Mouse (Mus musculus): ENCODE measurements around the gene Ino80e. TPM values are rescaled to one million over a fixed set of nuclear protein-coding genes. Genes with fewer than 3 reads are reported as not detected.

The Ino80e gene
- total and polyA plus RNA-seq, 3 experiments: 60.3 to 893 (median 106) TPM

DNA sequence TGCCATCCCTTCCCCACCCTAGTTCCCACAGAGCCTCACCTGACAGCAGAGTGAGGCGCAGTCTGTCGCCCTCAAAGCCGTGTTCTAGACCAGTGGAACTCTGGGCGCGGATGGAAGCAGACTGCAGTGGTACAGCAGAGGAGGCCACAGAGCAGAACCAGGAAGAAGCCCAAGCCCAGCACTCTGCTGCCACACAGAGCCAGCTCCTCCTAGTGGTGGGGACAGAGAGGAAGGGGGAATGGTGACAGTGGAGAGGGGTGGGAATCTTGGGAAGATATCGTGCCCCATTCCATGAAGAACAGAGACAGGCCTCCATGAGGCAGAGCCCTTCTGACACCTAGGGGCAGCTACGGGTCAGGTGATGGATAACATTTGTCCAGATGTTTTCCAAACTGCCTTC lies 26.7 kb upstream of the Ino80e start:
- ATAC-seq (ENCODE audit: extremely low read depth, insufficient number of reproducible peaks, low FRiP score, poor library complexity, severe bottlenecking) (no peak), DNase-seq (ENCODE audit: low spot score) (no peak)
- Histone ChIP-seq H3K36me3 (replicated peaks) (peaks cover 79% of the 10 kb centered on the region), H3K27me3 (ENCODE audit: insufficient read depth, low read length) (no peaks in the 10 kb centered on the region), H3K4me1 (ENCODE audit: insufficient read depth, low read depth, low read length) (peaks cover 18% of the 10 kb centered on the region), H3K4me3 (ENCODE audit: low read depth, low read length) (no peak overlapping the region), H3K9me3 (replicated peaks) (no peaks in the 10 kb centered on the region)
- TF ChIP-seq POLR2AphosphoS5 (IDR thresholded peaks at IDR 0.05; ENCODE audit: insufficient replicate concordance, low read depth, low read length) (no peak), CTCF (IDR thresholded peaks at IDR 0.05; ENCODE audit: low read depth, low read length) (no peak; the same call in 1 of the 2 replicates), TAL1 (conservative IDR thresholded peaks at IDR 0.05; ENCODE audit: low read depth, low read length) (no peak), GATA2 (IDR thresholded peaks at IDR 0.05; ENCODE audit: borderline replicate concordance, low read depth, low read length) (no peak), GATA1 (IDR thresholded peaks at IDR 0.05; ENCODE audit: borderline replicate concordance, low read length) (no peak)

DNA sequence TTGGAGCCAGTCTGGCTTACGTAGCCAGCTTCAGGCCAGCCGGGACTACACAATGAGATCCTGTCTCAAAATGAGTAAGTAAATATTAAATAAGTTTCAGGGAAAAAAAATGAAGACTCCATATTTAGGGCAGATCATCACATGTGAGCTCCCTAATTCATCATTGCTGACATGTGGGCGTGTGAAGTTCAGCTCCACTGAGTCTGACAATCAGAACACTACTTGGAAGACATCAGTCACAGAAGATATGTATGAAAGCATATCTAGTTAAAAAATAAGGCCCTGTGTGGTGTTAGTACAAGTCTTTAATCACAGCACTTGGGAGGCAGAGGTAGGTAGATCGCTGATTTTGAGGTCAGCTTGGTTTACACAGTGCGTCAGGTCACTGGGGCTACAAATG lies 25.1 kb upstream of the Ino80e start:
- no peak for DNase-seq (ENCODE audit: low spot score)
- no peak overlapping the region for H3K4me3 ChIP-seq (ENCODE audit: low read depth, low read length)
- no peak for ATAC-seq (ENCODE audit: extremely low read depth, insufficient number of reproducible peaks, low FRiP score, poor library complexity, severe bottlenecking)
- peaks cover 30% of the 10 kb centered on the region for H3K4me1 ChIP-seq (ENCODE audit: insufficient read depth, low read depth, low read length)
- H3K9me3 ChIP-seq (replicated peaks): no peaks in the 10 kb centered on the region
- no peak for TF ChIP-seq GATA1 (IDR thresholded peaks at IDR 0.05; ENCODE audit: borderline replicate concordance, low read length)
- no peak for TF ChIP-seq TAL1 (conservative IDR thresholded peaks at IDR 0.05; ENCODE audit: low read depth, low read length)
- TF ChIP-seq POLR2AphosphoS5 (IDR thresholded peaks at IDR 0.05; ENCODE audit: insufficient replicate concordance, low read depth, low read length): no peak
- TF ChIP-seq CTCF (IDR thresholded peaks at IDR 0.05; ENCODE audit: low read depth, low read length): no peak
- H3K36me3 ChIP-seq (replicated peaks): peaks cover 73% of the 10 kb centered on the region
- H3K27me3 ChIP-seq (ENCODE audit: insufficient read depth, low read length): no peaks in the 10 kb centered on the region

DNA sequence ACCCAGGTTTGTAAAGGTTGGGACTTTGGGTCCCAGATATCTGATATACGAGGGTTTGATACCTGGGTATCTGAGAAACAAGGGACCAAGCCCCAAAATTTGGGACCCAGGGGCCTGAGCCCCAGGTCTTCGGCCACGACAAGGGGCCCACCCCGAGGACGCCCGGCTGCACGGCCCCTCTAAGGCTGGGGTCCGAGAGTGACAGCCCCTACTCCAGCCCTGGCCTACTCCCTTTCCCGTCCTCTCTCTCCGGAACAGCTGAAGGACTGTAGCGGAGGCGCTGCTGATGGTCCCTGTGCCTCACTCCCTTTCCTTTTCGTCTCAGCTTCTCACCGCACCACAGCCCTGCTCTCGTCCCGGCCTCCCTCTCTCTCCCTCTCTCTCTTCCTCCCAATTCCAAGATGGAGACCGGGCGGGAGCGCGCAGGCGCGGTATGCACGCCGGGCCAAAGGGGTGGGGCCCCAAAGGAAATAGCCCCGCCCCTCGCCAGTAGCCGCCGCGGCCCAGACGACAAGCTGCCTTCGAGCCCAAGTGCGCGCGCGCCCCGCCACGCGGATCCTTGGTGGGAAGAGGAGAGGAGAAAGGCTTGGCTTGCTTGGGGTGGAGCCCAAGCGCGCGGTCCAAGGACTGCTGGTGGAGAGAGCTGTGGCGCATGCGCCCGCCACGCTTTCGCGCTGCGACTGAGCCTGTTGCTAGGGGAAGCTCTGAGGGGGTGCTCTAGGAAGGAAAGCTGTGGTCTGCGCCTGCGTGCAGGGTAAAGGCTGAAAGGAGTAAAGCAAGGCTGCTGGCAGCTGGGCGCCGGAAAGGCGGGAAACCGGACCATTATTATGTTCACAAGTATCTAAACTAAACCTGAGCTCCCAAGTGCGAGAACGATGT lies 22.3 kb upstream of the Ino80e start, which contains the start of gene Taok2:
Gene Taok2, minus strand, starts transcription at position 418 of the 879 bp plus-strand sequence.
- DNase-seq (ENCODE audit: low spot score) (peak; percentile 88), ATAC-seq (ENCODE audit: extremely low read depth, insufficient number of reproducible peaks, low FRiP score, poor library complexity, severe bottlenecking) (peak; percentile 93)
- no peaks in the 10 kb centered on the region for H3K9me3 ChIP-seq (replicated peaks)
- H3K36me3 ChIP-seq (replicated peaks): peaks cover 73% of the 10 kb centered on the region
- TF ChIP-seq POLR2AphosphoS5 (IDR thresholded peaks at IDR 0.05; ENCODE audit: insufficient replicate concordance, low read depth, low read length) (no peak), CTCF (IDR thresholded peaks at IDR 0.05; ENCODE audit: low read depth, low read length) (no peak), TAL1 (conservative IDR thresholded peaks at IDR 0.05; ENCODE audit: low read depth, low read length) (no peak), GATA1 (IDR thresholded peaks at IDR 0.05; ENCODE audit: borderline replicate concordance, low read length) (no peak), GATA2 (IDR thresholded peaks at IDR 0.05; ENCODE audit: borderline replicate concordance, low read depth, low read length) (no peak)
- peak within 1 kb of the TSS; percentile 90 for H3K4me3 ChIP-seq (ENCODE audit: low read depth, low read length)
- H3K27me3 ChIP-seq (ENCODE audit: insufficient read depth, low read length): no peaks in the 10 kb centered on the region
- H3K4me1 ChIP-seq (ENCODE audit: insufficient read depth, low read depth, low read length): peaks cover 45% of the 10 kb centered on the region

DNA sequence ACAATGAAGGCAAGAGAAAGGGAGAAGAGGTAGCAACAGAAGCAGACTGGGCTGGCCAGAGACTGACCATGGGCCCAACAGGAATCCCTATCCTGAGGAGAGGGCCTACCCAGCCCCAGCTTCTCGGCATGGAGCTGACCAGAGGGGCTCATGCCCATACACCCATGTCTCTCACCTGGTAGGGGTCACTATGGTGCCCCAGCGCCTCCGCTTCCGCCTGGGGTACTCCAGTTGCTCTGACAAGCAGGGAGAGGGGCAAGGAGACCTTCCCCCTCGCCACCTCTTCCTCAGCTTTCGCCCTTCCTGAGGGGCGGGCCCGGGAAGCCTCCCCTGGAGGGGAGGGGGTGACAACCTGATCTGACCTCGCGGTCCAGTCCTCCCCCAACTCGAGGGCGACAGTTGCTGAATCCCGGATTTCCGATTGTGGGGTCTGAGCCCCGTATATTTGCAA lies 21.6 kb upstream of the Ino80e start:
- Histone ChIP-seq H3K36me3 (replicated peaks) (peaks cover 73% of the 10 kb centered on the region), H3K4me1 (ENCODE audit: insufficient read depth, low read depth, low read length) (peaks cover 44% of the 10 kb centered on the region)
- no peak for DNase-seq (ENCODE audit: low spot score)

DNA sequence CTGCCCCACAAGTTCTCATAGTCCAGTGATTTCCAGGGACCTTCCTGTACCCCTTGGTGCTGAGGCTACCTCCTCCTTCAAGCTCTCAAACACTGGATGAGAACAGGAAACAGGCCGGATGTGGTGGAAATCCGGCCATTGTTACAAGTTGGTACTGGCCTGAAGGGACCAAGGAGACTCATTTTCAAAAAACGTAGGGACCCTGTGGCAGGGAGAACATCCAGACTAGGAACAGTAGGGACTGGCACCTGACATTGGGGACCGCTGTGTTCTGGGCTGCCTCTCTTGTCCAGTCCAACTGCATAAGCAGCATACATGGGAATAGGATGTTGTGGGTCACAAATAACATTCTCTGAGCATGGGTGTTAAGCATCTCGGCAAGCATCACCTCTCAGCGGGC lies 18.9 kb upstream of the Ino80e start:
- Histone ChIP-seq H3K4me3 (ENCODE audit: low read depth, low read length) (no peak overlapping the region), H3K36me3 (replicated peaks) (peaks cover 75% of the 10 kb centered on the region), H3K4me1 (ENCODE audit: insufficient read depth, low read depth, low read length) (peaks cover 50% of the 10 kb centered on the region), H3K27me3 (ENCODE audit: insufficient read depth, low read length) (no peaks in the 10 kb centered on the region), H3K9me3 (replicated peaks) (no peaks in the 10 kb centered on the region)
- TF ChIP-seq POLR2AphosphoS5 (IDR thresholded peaks at IDR 0.05; ENCODE audit: insufficient replicate concordance, low read depth, low read length) (no peak), GATA1 (IDR thresholded peaks at IDR 0.05; ENCODE audit: borderline replicate concordance, low read length) (no peak), GATA2 (IDR thresholded peaks at IDR 0.05; ENCODE audit: borderline replicate concordance, low read depth, low read length) (no peak), CTCF (IDR thresholded peaks at IDR 0.05; ENCODE audit: low read depth, low read length) (no peak), TAL1 (conservative IDR thresholded peaks at IDR 0.05; ENCODE audit: low read depth, low read length) (no peak)
- ATAC-seq (ENCODE audit: extremely low read depth, insufficient number of reproducible peaks, low FRiP score, poor library complexity, severe bottlenecking): no peak
- DNase-seq (ENCODE audit: low spot score): no peak

More for the DNA sequence above, 21.6 kb upstream of the Ino80e start:
- Histone ChIP-seq H3K9me3 (replicated peaks) (no peaks in the 10 kb centered on the region), H3K27me3 (ENCODE audit: insufficient read depth, low read length) (no peaks in the 10 kb centered on the region), H3K4me3 (ENCODE audit: low read depth, low read length) (peak overlapping the region; percentile 90)
- ATAC-seq (ENCODE audit: extremely low read depth, insufficient number of reproducible peaks, low FRiP score, poor library complexity, severe bottlenecking): no peak
- TF ChIP-seq TAL1 (conservative IDR thresholded peaks at IDR 0.05; ENCODE audit: low read depth, low read length) (no peak), POLR2AphosphoS5 (IDR thresholded peaks at IDR 0.05; ENCODE audit: insufficient replicate concordance, low read depth, low read length) (no peak), CTCF (IDR thresholded peaks at IDR 0.05; ENCODE audit: low read depth, low read length) (no peak), GATA1 (IDR thresholded peaks at IDR 0.05; ENCODE audit: borderline replicate concordance, low read length) (no peak), GATA2 (IDR thresholded peaks at IDR 0.05; ENCODE audit: borderline replicate concordance, low read depth, low read length) (no peak)

DNA sequence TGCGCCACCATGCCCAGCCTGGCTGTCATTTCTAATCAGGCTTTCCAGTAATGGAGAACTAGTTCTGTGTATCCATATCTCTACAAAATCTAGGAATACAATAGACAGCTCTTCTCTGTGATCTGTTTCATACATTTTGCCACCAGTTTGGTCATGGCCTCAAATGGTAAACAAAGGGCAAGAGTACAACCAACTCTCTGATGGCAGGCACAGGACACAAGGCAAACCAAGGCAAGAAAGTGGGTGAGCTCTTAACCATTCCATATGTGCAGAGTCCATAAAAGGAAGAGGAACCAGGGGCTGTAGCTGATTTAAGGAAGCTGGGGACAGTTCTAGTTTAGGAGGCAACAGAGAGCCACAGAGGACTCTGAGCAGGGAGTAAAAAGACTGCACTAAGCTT lies 15.1 kb upstream of the Ino80e start:
- H3K36me3 ChIP-seq (replicated peaks): peaks cover 100% of the 10 kb centered on the region
- H3K4me3 ChIP-seq (ENCODE audit: low read depth, low read length): no peak overlapping the region
- DNase-seq (ENCODE audit: low spot score) (no peak), ATAC-seq (ENCODE audit: extremely low read depth, insufficient number of reproducible peaks, low FRiP score, poor library complexity, severe bottlenecking) (no peak)
- H3K9me3 ChIP-seq (replicated peaks): no peaks in the 10 kb centered on the region
- H3K27me3 ChIP-seq (ENCODE audit: insufficient read depth, low read length): no peaks in the 10 kb centered on the region
- H3K4me1 ChIP-seq (ENCODE audit: insufficient read depth, low read depth, low read length): peaks cover 32% of the 10 kb centered on the region
- no peak for TF ChIP-seq GATA1 (IDR thresholded peaks at IDR 0.05; ENCODE audit: borderline replicate concordance, low read length)
- TF ChIP-seq TAL1 (conservative IDR thresholded peaks at IDR 0.05; ENCODE audit: low read depth, low read length): no peak
- no peak for TF ChIP-seq POLR2AphosphoS5 (IDR thresholded peaks at IDR 0.05; ENCODE audit: insufficient replicate concordance, low read depth, low read length)
- TF ChIP-seq GATA2 (IDR thresholded peaks at IDR 0.05; ENCODE audit: borderline replicate concordance, low read depth, low read length): no peak
- TF ChIP-seq CTCF (IDR thresholded peaks at IDR 0.05; ENCODE audit: low read depth, low read length): no peak

Measured in G1E (cell line).